Mouse (Mus musculus) spleen, postnatal 10 days (tissue): Measurements from ENCODE around the gene Celsr1.
A peak's percentile ranks its signal among the peaks of the same experiment; 100 is the strongest.

ENCODE experiments used
- DNase-seq, 2 experiments: peaks; one replicate each; pipeline ENCODE4 v3.0.0; 2021 to 2022; ENCODE audit warnings: low spot score in 2 of 2

Gene Celsr1

GRCm38 (mm10) chr15:85961651-85962050, 71.9 kb downstream of the Celsr1 start:
- DNase-seq = no peak

- no peak for DNase-seq
Observed at GRCm38 (mm10) chr15:85961131-85961530, 72.4 kb downstream of the Celsr1 start.

- no peak for DNase-seq
Observed at GRCm38 (mm10) chr15:85956202-85956601, 77.4 kb downstream of the Celsr1 start.

- no peak for DNase-seq
Observed at GRCm38 (mm10) chr15:85953458-85953857, 80.1 kb downstream of the Celsr1 start.

- DNase-seq = no peak
Observed at GRCm38 (mm10) chr15:85949421-85950164, 84.0 kb downstream of the Celsr1 start.

GRCm38 (mm10) chr15:85947967-85948366, 85.6 kb downstream of the Celsr1 start:
- no peak for DNase-seq

GRCm38 (mm10) chr15:85947541-85947940, 86.0 kb downstream of the Celsr1 start:
- no peak for DNase-seq

GRCm38 (mm10) chr15:85935627-85936049, 97.9 kb downstream of the Celsr1 start:
- no peak for DNase-seq

- no peak for DNase-seq
Observed at GRCm38 (mm10) chr15:85928161-85928560, 105.4 kb downstream of the Celsr1 start.

GRCm38 (mm10) chr15:85921855-85922254, 111.7 kb downstream of the Celsr1 start:
- DNase-seq = no peak

GRCm38 (mm10) chr15:85919892-85920248, 113.7 kb downstream of the Celsr1 start:
- no peak for DNase-seq

- no peak for DNase-seq
Observed at GRCm38 (mm10) chr15:85919191-85919891, 114.2 kb downstream of the Celsr1 start.

- DNase-seq = peak; percentile 75 to 88
Observed at GRCm38 (mm10) chr15:85913605-85914004, 120.0 kb downstream of the Celsr1 start.

GRCm38 (mm10) chr15:85909931-85910330, 123.6 kb downstream of the Celsr1 start:
- DNase-seq = no peak

GRCm38 (mm10) chr15:85909492-85909829, 124.1 kb downstream of the Celsr1 start:
- no peak for DNase-seq

GRCm38 (mm10) chr15:85908660-85909491, 124.7 kb downstream of the Celsr1 start:
- no peak for DNase-seq

- peak in 1 of 2 experiments; percentile 41 for DNase-seq
Observed at GRCm38 (mm10) chr15:85903826-85904225, 129.8 kb downstream of the Celsr1 start.

GRCm38 (mm10) chr15:85902505-85902904, 131.1 kb downstream of the Celsr1 start:
- DNase-seq = no peak

- DNase-seq = no peak
Observed at GRCm38 (mm10) chr15:85900801-85901200, 132.8 kb downstream of the Celsr1 start.

- no peak for DNase-seq
Observed at GRCm38 (mm10) chr15:85900318-85900717, 133.3 kb downstream of the Celsr1 start.

GRCm38 (mm10) chr15:85899396-85899795, 134.2 kb downstream of the Celsr1 start:
- DNase-seq = no peak

GRCm38 (mm10) chr15:85897113-85897512, 136.5 kb downstream of the Celsr1 start:
- DNase-seq = no peak
